Mouse (Mus musculus) testis, adult 10 weeks (tissue): Measurements from ENCODE around the gene Olfr816. TPM values are rescaled to one million over a fixed set of nuclear protein-coding genes. Genes with fewer than 3 reads are reported as not detected.

ENCODE experiments used
- polyA plus RNA-seq: library from polyadenylated mRNA; stranded (reverse); fragments of 350-450 nt; fragmentation: Illumina TruSeq; extraction: RNeasy Lipid Tissue Mini Kit (QIAGEN cat#74804); gene quantifications from one replicate; pipeline ENCODE4 v1.2.3, GENCODE M21; 2014; ENCODE audit warnings: low read depth, low replicate concordance

Olfr816 gene
- not detected for polyA plus RNA-seq

GRCm38 (mm10) chr10:129915497-129915896, at the start of gene Olfr816:
Olfr816 (minus strand) TSS chr10:129915597.

DNA sequence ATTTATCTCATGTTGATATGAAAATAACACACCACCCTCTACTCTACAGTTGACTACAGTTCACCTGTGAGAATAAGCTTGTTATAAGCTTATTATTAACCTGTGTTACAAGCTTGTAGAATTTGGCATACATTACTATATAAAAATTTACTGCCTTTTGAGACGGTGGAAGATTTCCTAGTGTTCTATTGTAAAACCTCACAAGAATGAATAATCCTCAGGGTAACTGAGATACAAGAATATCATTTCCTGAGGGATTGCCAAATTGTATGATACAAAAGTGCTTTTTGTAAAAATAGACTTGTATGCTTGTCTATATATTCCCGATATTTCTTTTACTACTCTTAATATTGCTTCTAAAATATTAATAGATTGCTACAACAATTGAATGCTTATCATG, 33.6 kb upstream of the Olfr816 start, which contains the start of gene Olfr818:
Gene Olfr818 (minus strand): TSS at position 101 of the 400 bp plus-strand sequence.

GRCm38 (mm10) chr10:129905767-129906166, 9.6 kb downstream of the Olfr816 start, which contains the start of gene Olfr815:
Olfr815 (minus strand) TSS chr10:129905867.

GRCm38 (mm10) chr10:129879751-129880150, 35.6 kb downstream of the Olfr816 start, which contains the start of gene Olfr814:
Olfr814 (minus strand) TSS chr10:129879851.

Other genes starting within 250 kb of the Olfr816 start
- gene Olfr801, start 241.7 kb downstream of the Olfr816 start, polyA plus RNA-seq: not detected
- not detected for gene Olfr802, start 227.4 kb downstream of the Olfr816 start, polyA plus RNA-seq
- gene Olfr803, start 221.3 kb downstream of the Olfr816 start, polyA plus RNA-seq: not detected
- not detected for gene Olfr804, start 212.4 kb downstream of the Olfr816 start, polyA plus RNA-seq
- gene Olfr805, start 186.2 kb downstream of the Olfr816 start, polyA plus RNA-seq: not detected
- not detected for gene Olfr806, start 173.7 kb downstream of the Olfr816 start, polyA plus RNA-seq
- gene Olfr807, start 157.8 kb downstream of the Olfr816 start, polyA plus RNA-seq: not detected
- gene Olfr808, start 150.1 kb downstream of the Olfr816 start, polyA plus RNA-seq: not detected
- not detected for gene Olfr809, start 141.0 kb downstream of the Olfr816 start, polyA plus RNA-seq
- not detected for gene Olfr810, start 120.7 kb downstream of the Olfr816 start, polyA plus RNA-seq
- gene Olfr811, start 111.2 kb downstream of the Olfr816 start, polyA plus RNA-seq: not detected
- not detected for gene Olfr812, start 69.5 kb downstream of the Olfr816 start, polyA plus RNA-seq
- gene Olfr813, start 60.2 kb downstream of the Olfr816 start, polyA plus RNA-seq: not detected
- not detected for gene Olfr814, start 35.7 kb downstream of the Olfr816 start, polyA plus RNA-seq
- not detected for gene Olfr815, start 9.7 kb downstream of the Olfr816 start, polyA plus RNA-seq
- gene Olfr818, start 33.5 kb upstream of the Olfr816 start, polyA plus RNA-seq: not detected
- not detected for gene Olfr819, start 51.7 kb upstream of the Olfr816 start, polyA plus RNA-seq
- not detected for gene Olfr247, start 60.5 kb upstream of the Olfr816 start, polyA plus RNA-seq
- not detected for gene Gm10310, start 69.5 kb upstream of the Olfr816 start, polyA plus RNA-seq
- not detected for gene Olfr820, start 97.0 kb upstream of the Olfr816 start, polyA plus RNA-seq
- not detected for gene Olfr821, start 114.8 kb upstream of the Olfr816 start, polyA plus RNA-seq
- not detected for gene Olfr822, start 155.6 kb upstream of the Olfr816 start, polyA plus RNA-seq
- gene Olfr823, start 199.8 kb upstream of the Olfr816 start, polyA plus RNA-seq: not detected
- gene Olfr824, start 214.4 kb upstream of the Olfr816 start, polyA plus RNA-seq: not detected